Mouse (Mus musculus) lung, postnatal 14 days (tissue): Measurements from ENCODE around the gene Adamtsl1.
A peak's percentile ranks its signal among the peaks of the same experiment; 100 is the strongest.

Source experiments
- DNase-seq: peaks from one replicate; pipeline ENCODE4 v3.0.0; 2021

The Adamtsl1 gene

GRCm38 (mm10) chr4:86241854-86242424 is 728.0 kb downstream of the Adamtsl1 start:
- DNase-seq, result no peak

GRCm38 (mm10) chr4:86270085-86270484 is 756.1 kb downstream of the Adamtsl1 start:
- DNase-seq, result no peak

GRCm38 (mm10) chr4:86273703-86274355 is 759.9 kb downstream of the Adamtsl1 start:
- DNase-seq, result peak; percentile 24

GRCm38 (mm10) chr4:86274663-86275062 is 760.7 kb downstream of the Adamtsl1 start:
- no peak for DNase-seq

GRCm38 (mm10) chr4:86276021-86276813 is 762.2 kb downstream of the Adamtsl1 start:
- no peak for DNase-seq

- DNase-seq, result no peak
Measured at GRCm38 (mm10) chr4:86278546-86278945, 764.6 kb downstream of the Adamtsl1 start.

GRCm38 (mm10) chr4:86286572-86286971 is 772.6 kb downstream of the Adamtsl1 start:
- DNase-seq, result no peak

GRCm38 (mm10) chr4:86288264-86288663 is 774.3 kb downstream of the Adamtsl1 start:
- DNase-seq, result no peak

- no peak for DNase-seq
Measured at GRCm38 (mm10) chr4:86289511-86290273, 775.7 kb downstream of the Adamtsl1 start.

- no peak for DNase-seq
Measured at GRCm38 (mm10) chr4:86294828-86295251, 780.9 kb downstream of the Adamtsl1 start.

GRCm38 (mm10) chr4:86301469-86301868 is 787.5 kb downstream of the Adamtsl1 start:
- DNase-seq, result no peak

- DNase-seq, result no peak
Measured at GRCm38 (mm10) chr4:86302095-86302494, 788.1 kb downstream of the Adamtsl1 start.

GRCm38 (mm10) chr4:86306753-86307152 is 792.8 kb downstream of the Adamtsl1 start:
- no peak for DNase-seq

- DNase-seq, result no peak
Measured at GRCm38 (mm10) chr4:86309178-86309577, 795.2 kb downstream of the Adamtsl1 start.

- DNase-seq, result peak; percentile 27
Measured at GRCm38 (mm10) chr4:86310806-86311730, 797.1 kb downstream of the Adamtsl1 start.

- DNase-seq, result peak; percentile 22
Measured at GRCm38 (mm10) chr4:86312366-86312765, 798.4 kb downstream of the Adamtsl1 start.

GRCm38 (mm10) chr4:86314442-86314841 is 800.5 kb downstream of the Adamtsl1 start:
- DNase-seq, result peak; percentile 74

GRCm38 (mm10) chr4:86315122-86315521 is 801.1 kb downstream of the Adamtsl1 start:
- no peak for DNase-seq

- DNase-seq, result no peak
Measured at GRCm38 (mm10) chr4:86317916-86318542, 804.1 kb downstream of the Adamtsl1 start.

- DNase-seq, result no peak
Measured at GRCm38 (mm10) chr4:86325411-86325810, 811.4 kb downstream of the Adamtsl1 start.

- no peak for DNase-seq
Measured at GRCm38 (mm10) chr4:86326003-86326402, 812.0 kb downstream of the Adamtsl1 start.
